Mouse (Mus musculus) c-Kit-positive CD71-positive TER-119-negative erythroid progenitor cells, embryonic 14.5 days (primary cell): ENCODE results near the gene Cant1.
"Not testable (repeated sequence)": the region's sequence is repeated elsewhere in the genome, so short reads cannot be mapped to it uniquely, and the experiment has no call there.

Experiments used
- DNase-seq: peaks from one replicate; pipeline ENCODE4 v3.0.0-alpha.2; 2013; ENCODE audit warnings: low read depth

Cant1 gene

DNA sequence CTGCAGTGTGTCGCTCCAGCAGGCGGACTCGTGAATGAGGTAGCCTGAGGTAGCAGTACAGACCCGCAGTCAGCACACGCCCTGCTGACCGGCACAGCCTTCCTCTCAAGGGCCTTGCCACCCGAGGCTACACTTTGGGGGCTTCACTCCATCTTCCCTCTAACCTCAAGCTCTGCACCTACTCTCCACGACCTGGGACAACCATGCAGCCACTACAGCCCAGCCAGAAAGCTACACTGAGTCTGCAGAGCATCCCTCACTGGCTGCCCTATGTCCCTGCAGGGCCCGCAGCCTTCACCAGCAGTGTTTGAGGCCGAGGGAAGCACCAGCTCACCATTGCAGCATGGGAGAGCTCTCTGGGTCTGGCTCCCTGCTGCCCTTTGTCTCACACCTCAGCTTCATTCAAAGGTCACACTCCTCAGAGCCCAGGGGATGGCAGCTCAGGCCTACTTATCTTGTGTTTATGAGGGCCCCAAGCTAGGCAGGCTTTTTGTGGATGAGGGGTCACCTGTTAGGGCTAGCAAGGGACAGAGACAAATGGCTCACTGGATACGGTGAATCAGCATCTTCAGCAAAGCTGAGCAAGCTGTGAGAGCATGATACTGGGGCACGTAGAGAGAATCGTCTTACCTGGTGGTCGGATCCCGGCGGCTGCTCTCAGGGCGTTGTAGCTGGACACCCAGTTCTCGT, 10.7 kb downstream of the Cant1 start:
- no peak for DNase-seq

DNA sequence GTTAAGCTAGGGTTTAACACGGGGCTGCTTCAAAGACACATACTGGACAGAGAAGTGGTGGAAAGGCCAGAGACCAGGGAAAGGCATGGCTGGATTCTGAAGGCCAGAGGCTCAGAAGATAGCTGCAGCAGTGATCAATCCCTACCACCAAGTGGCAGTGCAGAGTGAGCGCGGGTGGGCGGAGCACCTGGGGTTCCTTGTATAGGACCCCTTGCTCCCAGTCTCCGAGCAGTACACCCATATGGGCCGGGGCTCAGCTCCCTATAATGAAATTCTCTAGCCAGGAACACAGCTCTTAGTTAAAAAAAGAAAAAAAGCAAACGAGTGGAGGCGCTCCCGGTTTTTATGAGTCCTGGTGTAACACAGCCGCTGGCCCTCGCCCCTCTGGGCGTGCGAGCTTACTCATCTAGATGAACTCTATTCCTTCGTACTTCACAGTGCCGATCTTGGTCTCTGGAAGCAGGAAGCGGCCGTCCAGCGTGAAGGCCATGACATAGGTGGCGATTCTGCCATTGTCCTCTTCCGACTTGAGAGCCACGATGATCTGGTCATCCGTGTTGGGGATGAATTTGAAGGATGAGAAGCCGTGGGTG, 11.5 kb downstream of the Cant1 start:
- DNase-seq: no peak

DNA sequence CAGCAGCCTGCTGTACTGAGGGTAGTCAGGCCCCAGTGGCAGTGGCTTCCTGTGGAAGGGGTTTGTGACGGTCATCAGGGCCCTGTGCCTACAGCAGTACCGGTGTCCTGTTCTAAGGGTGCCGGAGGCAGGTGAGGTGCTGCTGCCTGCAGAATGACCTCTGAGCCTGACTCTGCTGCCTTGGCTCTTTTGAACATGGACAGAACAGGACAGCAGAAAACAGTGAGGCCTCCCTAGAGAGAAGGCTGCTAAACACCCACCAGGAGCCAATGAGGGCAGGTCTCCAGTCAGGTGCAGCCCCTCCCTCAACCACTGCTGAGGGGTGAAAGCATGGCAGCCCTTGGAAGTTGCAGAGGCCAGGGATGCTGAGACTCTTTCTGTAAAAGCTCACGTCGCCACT, 12.4 kb downstream of the Cant1 start:
- no peak for DNase-seq

DNA sequence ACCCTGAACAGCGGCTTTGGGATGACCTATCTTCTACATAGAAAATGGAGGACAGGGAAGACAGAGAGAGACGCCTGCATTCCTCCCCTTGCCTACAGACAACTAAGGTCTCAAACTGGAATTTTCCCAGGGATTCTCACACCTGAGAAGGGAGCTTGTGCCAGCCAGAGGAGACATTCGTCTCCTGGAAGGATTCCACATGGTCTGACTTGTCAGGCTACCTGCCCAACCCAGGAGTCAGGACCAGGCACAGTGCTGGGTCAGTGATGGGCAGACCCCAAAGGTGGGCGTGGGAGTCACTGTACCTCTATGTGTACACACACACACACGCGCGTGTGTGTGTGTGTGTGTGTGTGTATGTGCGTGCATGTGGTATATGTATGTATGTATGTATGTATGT, 13.6 kb downstream of the Cant1 start:
- DNase-seq: no peak

DNA sequence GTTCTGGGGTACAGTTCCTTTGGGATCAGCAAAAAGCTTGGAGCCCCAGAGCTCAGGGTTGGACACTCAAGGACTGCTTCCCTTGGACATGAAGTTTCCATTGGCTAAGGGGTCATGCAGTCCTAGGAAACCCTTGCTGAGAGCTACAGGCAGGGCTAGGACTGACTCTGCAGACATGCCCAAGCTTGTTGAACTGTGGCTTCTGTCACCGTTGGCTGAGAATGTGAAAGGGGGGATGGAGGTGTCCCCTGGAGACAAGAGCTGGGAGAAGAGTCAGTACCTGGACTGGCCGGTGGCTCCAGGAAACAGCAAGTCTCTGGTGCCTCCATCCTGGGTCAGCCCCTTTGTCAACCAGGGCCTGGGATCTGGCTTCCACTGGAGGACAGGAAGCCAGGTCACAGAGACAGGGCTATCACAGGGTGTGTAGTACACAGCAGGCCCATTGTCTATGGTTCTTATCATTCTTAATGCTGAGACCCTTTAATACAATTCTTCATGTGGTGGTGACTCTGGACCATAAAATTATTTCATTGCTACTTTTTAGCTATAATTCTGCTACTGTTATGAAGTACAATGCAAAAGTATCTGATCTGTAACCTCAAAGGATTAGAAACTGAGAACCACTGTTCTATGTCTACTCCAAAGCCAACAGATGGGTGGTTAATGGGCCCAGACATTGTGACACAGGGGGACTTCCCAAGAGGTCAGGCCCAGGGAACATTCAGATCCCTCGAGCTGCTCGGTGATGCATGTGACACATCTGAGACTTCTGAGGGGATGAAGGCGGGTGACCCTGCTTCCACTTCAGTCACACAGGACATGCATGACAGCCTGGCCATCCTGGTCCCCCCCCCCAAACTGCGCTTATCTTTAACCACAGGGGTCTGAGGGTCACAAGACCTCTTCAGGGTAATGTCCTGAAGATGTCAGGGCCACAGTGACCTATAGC, 14.7 kb downstream of the Cant1 start:
- no peak for DNase-seq

DNA sequence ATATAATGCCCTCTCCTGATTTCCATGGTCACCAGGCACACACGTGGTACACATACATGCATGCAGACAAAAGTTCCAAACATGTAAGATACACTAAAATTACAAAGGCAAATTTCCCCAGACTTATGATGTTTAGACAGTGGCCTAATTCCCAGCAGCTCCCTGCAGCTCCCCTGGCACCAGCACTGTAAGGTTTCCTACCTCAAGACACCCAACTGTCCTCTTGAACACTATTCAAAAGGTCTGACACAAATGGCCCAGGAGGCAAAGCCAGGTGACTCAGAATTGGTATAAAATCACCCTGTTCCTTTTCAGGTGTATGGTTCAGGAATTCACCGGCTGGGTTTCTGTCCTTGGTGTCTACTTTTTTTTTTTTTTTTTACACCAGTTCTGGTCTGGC, 15.7 kb downstream of the Cant1 start:
- DNase-seq: no peak

DNA sequence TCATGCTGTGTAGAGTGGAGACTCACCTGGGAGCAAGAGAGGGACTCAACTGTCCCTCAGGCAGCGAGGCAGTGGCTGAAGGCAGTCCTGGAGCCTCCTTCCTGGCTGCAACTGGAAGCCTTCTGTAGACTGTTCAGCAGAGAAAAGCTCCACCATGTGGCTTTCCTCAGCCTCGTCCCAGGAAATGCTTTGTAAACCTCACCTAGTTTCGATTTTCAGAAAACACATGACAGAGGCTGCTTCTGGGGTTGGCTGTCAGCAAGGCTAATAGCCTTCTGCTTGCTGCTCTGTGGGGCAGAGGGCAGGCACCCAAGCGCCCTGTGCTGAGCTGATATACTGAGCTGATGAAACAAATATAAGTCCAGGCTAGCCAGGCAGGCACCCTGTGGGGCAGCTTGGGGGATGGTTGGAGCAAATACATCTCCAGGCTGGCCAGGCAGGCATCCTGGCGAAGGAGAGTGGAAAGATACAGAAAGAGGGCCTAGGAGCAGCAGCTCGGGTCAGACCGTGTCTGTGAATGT, 17.1 kb downstream of the Cant1 start, which contains the start of gene Lgals3bp:
Gene Lgals3bp (minus strand): TSS at position 333 of the 521 bp plus-strand sequence.
- no peak for DNase-seq

DNA sequence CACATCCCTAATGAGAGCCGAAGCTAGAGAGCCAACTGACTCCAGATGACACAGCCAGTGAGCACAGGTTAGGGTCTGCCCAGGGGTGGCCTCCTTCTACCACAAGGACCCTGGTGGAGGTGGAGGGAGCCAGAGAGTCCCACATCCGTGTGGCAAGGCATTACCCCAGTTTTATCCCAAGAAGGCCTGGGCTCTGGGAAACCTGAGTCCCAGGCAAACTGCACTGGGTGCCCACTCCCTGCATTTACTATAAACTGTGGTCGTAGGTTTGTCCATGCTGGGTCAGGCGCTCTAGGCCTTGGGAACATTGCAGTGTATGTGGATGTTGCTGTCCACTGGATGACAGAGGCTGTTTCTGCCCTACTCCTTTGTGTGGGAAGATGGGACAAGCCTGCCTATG, 17.7 kb downstream of the Cant1 start:
- DNase-seq: no peak

DNA sequence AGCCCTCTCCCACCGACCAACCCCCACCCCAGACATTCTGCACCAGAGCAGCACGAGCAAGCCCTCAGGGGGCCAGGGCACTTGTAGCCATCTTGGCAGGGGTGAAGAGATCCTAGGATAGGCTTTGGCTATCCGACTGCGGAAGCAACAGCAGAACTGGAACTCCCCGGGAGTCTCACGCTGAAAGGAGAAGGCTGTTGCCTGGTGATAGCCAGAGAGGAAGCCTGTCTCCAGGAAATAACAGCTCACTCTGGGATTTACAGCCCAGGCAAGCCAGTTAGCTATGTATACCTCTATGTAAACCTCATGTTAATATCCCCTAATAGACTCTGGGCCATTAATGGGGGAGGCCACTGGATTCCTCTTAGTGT, 18.3 kb downstream of the Cant1 start:
- no peak for DNase-seq

DNA sequence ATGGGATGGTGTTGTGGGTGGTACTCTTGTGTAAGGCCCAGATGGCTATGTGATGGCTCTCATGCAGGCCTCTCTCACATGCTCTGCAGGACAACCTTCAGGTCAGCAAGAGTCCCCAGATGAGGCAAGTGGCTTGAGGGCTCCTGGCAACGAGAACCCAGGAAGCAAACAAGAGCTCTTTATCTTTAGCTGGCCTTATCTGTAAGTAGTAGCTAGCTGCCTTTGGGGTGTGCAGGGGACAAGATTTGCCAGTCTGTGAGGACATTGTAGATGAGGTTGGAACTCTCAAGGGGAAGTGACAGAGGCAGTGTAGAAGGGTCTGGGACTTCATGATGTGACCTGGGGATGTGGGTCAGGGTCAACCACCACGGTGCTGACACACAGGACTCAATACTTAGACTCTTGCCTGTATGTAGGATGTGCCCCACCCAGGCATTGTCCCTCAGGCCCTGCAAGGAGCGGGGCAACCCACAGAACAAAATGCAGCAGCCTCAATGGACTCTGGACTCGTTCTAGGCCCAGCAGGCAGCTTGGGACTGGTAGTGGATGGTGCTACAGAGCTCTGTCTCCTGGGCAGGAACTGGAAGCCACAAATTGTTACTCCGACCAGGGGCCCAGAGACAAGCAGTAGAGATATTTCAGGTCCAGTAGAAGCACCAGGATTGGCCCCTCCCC, 18.9 kb downstream of the Cant1 start:
- DNase-seq: no peak

DNA sequence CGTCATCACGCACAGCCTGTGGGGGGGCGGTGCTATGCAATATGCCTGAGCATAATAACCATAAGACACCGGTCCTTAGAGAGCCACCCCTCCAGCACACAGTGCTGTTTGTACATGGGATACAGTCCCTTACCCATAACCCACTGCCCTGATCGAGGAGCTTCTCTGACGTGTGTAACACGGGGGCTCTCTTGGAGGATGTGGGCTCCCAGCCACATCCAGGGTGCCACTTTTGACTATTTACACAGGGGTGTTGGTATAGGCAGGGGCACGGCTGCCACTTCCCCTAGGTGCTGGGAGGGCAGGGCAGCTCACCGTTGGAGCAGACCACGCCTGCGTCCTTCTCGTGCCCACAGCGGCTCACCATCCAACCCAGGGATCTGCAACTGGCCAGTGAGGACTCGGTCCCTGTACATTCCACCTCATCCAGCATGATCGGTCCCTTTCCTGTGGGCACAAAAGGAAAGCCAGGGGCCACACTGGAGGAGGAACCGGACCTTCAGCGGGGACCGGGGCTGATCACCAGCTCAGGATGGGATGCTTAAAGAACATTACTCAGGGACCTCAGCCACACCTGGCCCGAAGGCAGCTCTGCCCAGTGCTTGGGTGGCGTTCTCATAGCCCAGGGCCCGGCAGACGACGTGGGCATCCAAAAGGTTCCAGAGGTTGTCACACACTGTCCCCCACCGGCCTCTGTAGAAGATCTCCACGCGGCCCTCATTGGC, 20.9 kb downstream of the Cant1 start:
- DNase-seq: no peak

DNA sequence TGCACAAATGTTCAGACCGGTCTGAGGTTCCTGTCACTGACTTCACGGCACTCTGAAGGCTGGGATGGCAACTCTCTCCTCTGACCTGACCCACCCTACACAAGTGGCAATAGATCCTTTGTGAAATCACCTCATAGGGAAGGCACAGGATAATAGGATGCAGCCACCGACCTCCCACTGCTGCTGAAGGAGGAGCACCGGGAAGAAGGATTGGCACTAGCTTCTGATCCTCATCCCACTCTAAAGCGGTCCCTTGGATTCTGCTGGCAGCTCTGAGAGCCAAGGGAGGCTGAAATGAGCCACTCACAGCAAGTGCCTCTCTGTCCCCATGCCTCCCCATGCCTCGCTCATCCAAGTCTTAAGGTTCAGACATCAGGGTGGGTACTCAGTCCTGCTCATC, 24.3 kb downstream of the Cant1 start:
- DNase-seq: no peak

DNA sequence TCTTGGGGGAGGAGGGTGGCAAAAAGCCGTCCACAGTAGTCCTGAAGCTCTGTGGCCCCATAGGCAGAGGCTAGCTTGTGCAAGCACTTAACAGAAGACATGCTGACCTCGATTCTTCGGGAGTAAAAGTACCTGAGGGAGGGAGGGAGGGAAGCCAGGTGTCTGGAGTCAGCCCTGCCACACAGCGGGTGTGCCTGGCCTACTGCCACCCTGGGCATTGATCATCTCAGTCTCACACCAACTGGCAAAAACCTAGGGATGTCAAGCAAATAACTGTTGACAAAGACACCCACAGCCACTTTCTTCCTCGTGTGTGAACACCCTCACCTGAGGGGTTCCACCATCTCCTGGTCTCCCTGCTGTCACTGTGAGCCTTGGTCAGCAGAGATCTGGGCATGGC, 24.9 kb downstream of the Cant1 start:
- DNase-seq: no peak

DNA sequence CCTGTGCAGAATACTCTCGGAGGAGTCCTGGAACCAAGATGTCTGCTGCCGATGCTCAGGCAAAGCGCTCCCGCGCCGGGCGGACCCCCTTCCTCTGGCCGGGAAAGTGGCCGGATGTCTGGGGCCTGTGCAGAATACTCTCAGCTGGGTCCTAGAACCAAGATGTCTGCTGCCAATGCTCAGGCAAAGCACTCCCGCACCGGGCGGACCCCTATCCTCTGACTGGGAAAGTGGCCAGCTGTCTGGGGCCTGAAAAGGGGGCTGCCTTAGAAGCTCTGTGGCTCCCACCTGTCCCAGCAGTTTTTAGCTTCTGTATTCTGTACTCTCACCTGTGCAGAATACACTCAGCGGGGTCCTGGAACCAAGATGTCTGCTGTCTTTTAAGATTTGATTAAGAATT, 31.1 kb downstream of the Cant1 start:
- DNase-seq: not testable (repeated sequence)

DNA sequence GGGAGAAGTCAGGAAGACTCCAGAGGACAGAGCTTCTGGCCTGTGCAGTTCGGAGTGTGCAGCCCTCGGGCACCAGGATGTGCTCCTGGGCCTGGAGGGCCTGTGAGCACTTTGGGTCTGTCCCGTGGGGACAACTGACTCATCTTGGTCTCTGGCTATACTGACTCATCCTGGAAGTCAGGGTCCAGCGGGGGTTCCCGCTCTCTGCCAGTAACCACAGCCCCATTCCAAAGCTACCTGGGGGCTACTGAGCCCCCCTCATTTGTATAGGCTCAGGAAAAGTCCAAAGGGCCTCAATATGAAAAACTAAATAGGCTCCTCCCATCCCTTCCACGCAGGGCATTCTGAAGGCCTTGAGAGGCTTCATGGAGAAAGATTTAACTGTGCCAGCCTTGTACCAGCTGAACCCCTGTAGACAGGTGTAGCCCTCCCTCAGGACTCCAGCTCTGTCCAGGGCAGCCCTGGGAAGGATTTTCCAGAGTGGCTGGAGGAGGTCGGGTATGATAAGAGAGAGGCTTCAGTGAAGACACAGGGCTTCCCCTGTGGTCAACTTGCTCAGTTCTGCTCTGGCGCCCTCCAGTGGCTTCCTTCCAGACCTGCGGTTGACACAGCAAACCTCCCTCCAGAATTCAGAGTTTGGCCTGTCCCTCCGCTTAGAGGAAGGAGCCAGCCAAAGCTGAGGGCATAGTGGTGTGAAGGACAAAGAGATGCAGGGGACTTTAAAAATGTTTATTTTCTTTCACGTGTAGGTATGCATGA, 39.5 kb downstream of the Cant1 start:
- peak; percentile 39 for DNase-seq

DNA sequence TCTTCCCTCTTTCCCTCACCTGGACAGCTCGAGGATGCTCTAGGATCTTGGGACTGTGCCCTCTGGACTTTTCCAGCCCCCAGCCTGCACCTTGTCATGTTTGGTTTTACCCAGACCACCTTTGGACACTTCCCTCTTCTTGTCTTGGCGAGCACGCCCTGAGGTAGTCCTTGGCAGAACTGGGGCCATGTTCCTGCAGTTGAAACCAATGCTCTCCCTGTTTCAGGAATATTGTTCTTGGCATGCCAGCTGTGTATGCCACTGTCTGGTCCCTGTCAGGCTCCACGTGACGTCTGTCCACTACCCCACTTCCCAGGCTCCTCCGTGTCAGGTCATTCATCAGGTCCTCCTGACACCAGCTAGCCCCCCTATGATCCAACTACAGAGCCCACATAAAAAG, 40.2 kb downstream of the Cant1 start:
- DNase-seq: no peak

DNA sequence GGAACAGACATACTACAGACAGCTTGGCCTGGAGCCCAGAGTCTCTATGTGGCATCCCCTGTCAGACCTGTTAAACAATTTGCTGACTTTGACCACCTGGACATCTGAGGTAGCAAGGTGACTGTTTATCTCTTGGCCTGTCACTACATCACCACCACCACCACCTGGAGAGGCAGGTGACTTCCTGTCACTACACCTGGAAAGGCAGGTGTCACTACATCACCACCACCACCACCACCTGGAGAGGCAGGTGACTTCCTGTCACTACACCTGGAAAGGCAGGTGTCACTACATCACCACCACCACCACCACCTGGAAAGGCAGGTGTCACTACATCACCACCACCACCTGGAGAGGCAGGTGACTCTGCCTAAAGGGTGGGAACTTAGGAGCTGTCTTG, 42.6 kb downstream of the Cant1 start:
- DNase-seq: not testable (repeated sequence)

DNA sequence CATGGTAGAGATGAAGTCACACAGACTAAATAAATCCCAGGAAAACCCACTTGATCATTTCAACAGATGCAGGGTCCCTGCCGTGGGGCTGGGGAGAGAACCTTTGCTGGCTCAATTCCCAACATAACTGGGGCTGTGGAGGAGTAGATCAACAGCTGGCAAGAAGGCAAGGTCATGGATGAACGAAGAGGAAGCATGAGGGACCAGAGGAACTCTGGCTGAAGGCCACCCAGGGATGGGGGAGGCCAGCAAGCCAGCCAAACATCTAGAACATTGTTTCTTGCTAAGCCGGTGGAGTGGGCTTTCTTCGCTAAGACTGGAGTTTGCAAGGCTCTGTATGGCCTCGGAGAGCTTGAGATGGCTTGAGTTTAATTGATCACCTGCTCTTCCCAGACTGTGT, 43.0 kb downstream of the Cant1 start:
- no peak for DNase-seq

DNA sequence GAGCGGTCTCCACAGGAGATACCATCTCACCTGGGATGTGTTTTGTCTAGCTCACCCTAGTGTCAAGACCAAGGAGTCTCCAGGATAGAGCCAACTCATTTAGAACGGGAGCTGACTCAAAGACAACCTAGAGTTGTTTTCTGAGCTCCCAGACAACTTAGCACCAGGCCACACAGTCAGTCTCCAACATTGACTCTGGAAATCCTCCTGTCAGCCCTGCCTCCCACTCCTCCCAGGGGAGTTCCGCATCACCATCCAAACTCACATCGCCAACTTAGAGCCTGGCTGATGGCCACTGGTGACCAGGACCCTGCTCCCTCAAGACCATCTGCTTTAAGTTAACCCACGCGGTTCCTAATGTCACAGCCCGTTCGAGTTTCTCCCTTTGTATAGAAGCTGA, 43.4 kb downstream of the Cant1 start:
- DNase-seq: no peak

DNA sequence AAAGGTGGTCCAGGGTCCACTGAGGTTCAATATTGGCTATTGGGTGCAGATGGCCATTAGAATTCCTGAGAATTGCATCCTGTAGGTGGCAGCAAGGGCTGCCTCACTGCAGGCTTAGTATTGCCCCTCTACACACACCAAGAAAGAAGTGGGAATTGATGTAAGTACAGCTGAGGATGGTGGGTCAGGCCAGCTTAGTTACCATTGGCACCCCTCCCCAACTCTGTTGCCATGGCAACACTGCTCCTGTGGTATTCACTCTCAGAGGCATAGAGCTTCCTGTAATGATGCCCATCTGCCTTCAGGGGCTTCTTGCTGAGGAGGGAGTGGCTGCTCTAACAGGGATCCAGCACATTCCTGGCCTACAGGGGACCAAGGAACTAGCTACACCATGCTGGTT, 43.9 kb downstream of the Cant1 start:
- DNase-seq: no peak

DNA sequence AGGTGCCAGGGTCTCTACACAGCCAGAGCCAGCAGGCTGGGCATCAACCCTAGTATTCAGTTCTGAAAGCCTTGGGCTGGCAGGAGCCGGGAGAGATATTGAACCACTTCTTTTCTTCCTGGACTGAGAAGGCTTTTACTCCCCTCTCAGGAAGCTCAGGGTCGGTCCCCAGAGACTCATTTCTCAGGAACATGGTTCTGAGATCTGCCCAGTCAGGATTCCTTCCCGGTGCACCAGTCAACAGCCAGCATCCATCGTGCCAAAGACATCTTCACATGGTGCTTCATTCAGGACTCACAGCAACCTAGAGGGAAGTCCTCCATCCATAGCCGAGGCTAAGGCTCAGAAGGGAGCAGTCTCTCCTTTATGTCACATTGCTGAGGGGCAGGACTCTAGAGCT, 44.4 kb downstream of the Cant1 start:
- DNase-seq: no peak
